Mouse (Mus musculus) liver, embryonic 11.5 days (tissue): Measurements from ENCODE around the gene Mbip. TPM values are rescaled to one million over a fixed set of nuclear protein-coding genes. Genes with fewer than 3 reads are reported as not detected.

Experiments
- ATAC-seq: fragments of 200-750 bp; cut with Nextera tagmentation; replicated peaks from 2 replicates; pipeline ENCODE4 v1.8.0; 2017; ENCODE audit warnings: moderate number of reproducible peaks, mild to moderate bottlenecking, moderate TSS enrichment, moderate library complexity; ENCODE audit not compliant: low FRiP score
- DNase-seq: peaks from one replicate; pipeline ENCODE4 v3.0.0-alpha.2; 2017; ENCODE audit warnings: low spot score
- H3K27ac ChIP-seq: fragments of 300-500 bp; sonication (generic); 2 replicates; pipeline ENCODE4 v1.5.1; 2014; ENCODE audit warnings: mild to moderate bottlenecking, low read depth, low read length, control low read depth
- H3K27me3 ChIP-seq: fragments of 300-500 bp; sonication (generic); replicated peaks from 2 replicates; pipeline ENCODE4 v1.6.1; 2014; ENCODE audit warnings: low read length, mixed read lengths; ENCODE audit not compliant: control insufficient read depth, insufficient read depth
- H3K36me3 ChIP-seq: fragments of 300-500 bp; sonication (generic); 2 replicates; pipeline ENCODE4 v1.6.1; 2014; ENCODE audit warnings: mild to moderate bottlenecking, low read length, moderate library complexity, mixed read lengths; ENCODE audit not compliant: control insufficient read depth, insufficient read depth
- H3K4me1 ChIP-seq: fragments of 300-500 bp; sonication (generic); replicated peaks from 2 replicates; pipeline ENCODE4 v1.6.1; 2014; ENCODE audit warnings: low read length, mixed read lengths; ENCODE audit not compliant: control insufficient read depth, insufficient read depth
- H3K4me2 ChIP-seq: fragments of 300-500 bp; sonication (generic); 2 replicates; pipeline ENCODE4 v1.6.1; 2014; ENCODE audit warnings: mild to moderate bottlenecking, control low read depth, moderate library complexity
- H3K4me3 ChIP-seq: fragments of 300-500 bp; sonication (generic); 2 replicates; pipeline ENCODE4 v1.5.1; 2014; ENCODE audit warnings: low read depth, low read length, control low read depth
- H3K9ac ChIP-seq: fragments of 300-500 bp; sonication (generic); 2 replicates; pipeline ENCODE4 v1.6.1; 2014; ENCODE audit warnings: low read depth, low read length, control low read depth
- H3K9me3 ChIP-seq: fragments of 300-500 bp; sonication (generic); 2 replicates; pipeline ENCODE4 v1.6.1; 2016; ENCODE audit warnings: low read length, inconsistent platforms, mixed read lengths; ENCODE audit not compliant: control insufficient read depth
- WGBS: fragments of 180-500 bp; shearing (Covaris S2); extraction: QIAGEN DNeasy Blood & Tissue Kit; methylation state at CpG from one replicate; pipeline ENCODE4 v1.1.7; 2014; 5-methylcytosine and 5-hydroxymethylcytosine counted together
- polyA plus RNA-seq: library from polyadenylated mRNA; unstranded; fragments of >200 nt; fragmentation: Nextera tagmentation; extraction: Ambion mirVana; gene quantifications from 2 replicates; pipeline ENCODE4 v1.2.1, GENCODE M21; 2014

Gene Mbip
- 23.8 and 23.9 TPM in 2 replicates for polyA plus RNA-seq

DNA sequence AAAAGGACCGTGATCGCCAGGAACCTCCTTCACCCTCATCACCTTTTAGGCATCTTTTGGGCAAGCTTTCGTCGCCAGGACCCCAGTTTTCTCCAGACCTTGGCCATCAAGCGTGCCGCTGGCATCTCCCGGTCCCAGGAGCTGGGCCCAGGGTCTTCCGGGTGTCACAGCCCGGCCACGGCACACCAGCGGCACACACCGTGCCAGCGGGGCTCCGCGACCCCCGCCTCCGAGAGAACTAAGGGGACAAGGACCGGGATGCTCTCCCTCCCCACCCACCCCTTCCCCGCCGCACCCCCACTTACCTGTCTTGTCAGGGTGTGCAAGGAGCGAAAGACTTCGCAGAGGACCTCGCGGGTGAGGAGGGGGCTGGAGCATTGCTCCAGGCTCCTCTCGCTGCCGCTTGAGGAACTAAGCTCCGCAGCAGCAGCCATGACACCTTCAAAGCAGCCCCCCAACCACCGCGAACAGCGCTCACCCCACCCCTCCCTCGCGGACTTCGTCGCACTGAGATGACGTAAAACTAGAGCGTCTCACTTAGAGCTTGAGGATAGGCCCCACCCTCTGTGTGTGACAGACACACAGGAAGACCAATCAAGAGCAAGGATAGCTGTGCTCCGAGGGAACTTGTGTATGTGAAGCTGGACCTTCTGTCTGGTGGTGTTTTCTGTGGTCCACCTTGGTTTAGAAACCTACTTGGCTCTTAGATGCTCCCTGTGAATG lies at the start of gene Mbip:
Mbip (minus strand) TSS at position 528 of the 723 bp plus-strand sequence.
- H3K9ac ChIP-seq = peak within 1 kb of the TSS; percentile 82
- ATAC-seq (peak; percentile 100), DNase-seq (peak; percentile 94)
- no peaks in the 10 kb centered on the region for H3K9me3 ChIP-seq
- H3K4me3 ChIP-seq = peak within 1 kb of the TSS; percentile 94
- no peaks in the 10 kb centered on the region for H3K4me1 ChIP-seq
- peak within 1 kb of the TSS; percentile 63 for H3K27ac ChIP-seq
- H3K27me3 ChIP-seq = no peaks in the 10 kb centered on the region
- peak within 1 kb of the TSS; percentile 67 for H3K4me2 ChIP-seq
- under 1% methylated on average over 37 of the region's 37 CpGs for WGBS
- H3K36me3 ChIP-seq = no peaks in the 10 kb centered on the region

DNA sequence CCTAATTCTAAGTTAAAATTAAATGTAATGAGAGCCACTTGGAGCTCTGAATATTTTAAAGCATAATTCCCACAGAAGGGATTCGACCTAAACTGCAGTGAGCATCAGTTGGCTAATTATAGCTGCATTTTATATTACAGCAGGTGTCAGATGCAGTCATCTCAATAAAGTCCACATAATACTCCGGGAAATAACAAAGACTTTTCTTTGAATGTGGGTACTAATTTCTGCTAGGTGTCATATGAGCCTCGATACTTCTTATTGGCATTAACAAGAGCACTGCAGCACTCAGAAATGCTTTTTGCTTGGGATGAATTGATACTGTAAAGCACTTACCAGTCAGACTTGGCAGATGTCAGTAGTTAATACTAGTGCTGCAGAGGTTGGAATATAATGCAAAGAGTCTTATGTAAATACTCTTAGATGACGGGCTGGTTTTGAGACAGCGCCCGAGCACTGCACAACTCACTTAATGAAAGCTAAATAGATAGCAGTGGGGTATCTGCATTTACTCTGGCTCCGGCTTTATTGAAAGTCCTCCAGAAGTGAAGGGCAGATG lies 42.0 kb upstream of the Mbip start:
- no peak overlapping the region; the same call in 1 of the 2 replicates for H3K27ac ChIP-seq
- no peak overlapping the region for H3K4me3 ChIP-seq
- no peaks in the 10 kb centered on the region for H3K9me3 ChIP-seq
- no peak for DNase-seq
- H3K4me1 ChIP-seq = no peaks in the 10 kb centered on the region
- 81% methylated on average over 7 of the region's 7 CpGs for WGBS
- no peak for ATAC-seq
- H3K36me3 ChIP-seq = no peaks in the 10 kb centered on the region
- no peak overlapping the region for H3K9ac ChIP-seq
- no peak overlapping the region for H3K4me2 ChIP-seq
- no peaks in the 10 kb centered on the region for H3K27me3 ChIP-seq

DNA sequence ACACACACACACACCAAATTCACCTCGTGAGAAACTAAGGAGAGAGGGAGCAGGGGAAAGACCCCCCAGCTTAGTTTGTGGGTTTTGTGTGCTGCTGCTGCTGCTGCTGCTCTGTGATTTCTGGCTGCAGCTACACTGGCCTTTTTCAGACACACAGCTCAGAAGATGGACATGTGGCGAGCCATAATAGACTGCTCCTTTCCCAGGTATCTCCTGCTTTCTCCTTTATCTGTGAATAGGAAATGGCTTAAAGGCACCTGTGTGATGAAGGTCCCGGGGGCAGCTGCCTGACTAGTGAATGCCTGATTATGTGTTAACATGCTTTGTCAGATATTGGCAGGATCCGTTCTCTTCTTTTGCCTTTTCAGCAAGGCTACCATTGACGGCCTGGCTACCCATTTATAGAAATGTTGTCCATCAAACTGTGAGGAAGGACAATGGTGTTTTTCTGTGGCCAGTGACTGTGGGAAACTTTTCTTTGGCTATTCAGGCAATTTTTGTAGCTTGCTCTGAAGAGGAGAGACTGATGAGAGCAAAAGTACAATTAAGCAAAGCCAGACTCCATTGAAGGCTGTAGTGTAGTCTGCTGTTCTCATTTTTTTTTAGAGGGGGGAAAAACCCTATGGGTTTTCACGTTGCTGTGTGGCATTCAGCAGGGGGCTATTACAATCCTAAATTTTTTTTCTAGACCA lies 41.4 kb upstream of the Mbip start:
- H3K4me1 ChIP-seq = no peaks in the 10 kb centered on the region
- no peaks in the 10 kb centered on the region for H3K27me3 ChIP-seq
- no peaks in the 10 kb centered on the region for H3K36me3 ChIP-seq
- H3K27ac ChIP-seq = no peak overlapping the region
- no peak for DNase-seq
- H3K4me2 ChIP-seq = no peak overlapping the region
- WGBS = 59% methylated on average over 6 of the region's 6 CpGs
- no peak for ATAC-seq
- no peak overlapping the region for H3K9ac ChIP-seq
- no peak overlapping the region for H3K4me3 ChIP-seq
- H3K9me3 ChIP-seq = no peaks in the 10 kb centered on the region

DNA sequence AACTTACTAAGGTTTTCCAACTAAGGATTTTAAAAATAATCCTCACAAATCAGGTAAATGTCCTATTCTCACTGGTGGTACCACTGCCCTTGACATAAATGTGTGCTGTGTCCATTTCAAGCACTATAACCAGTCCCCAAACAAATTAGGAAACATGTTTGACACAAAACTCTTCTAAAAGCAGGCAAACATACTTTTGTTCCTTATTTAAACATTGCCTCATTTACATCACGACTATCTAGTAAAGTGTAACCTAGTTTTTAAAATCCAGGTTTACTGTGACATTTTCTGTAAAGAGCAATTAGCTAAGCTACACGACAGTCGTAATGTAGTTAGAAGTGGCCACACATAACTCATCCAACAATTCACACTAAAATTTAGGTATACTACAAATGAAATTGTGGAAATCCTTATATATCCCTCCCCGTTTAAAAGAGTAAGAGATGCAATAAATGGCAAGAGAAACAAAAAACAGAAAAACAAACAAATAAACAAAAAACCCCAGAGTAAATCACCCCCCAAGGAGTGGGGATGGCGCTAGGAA lies 851 bp downstream of the Mbip start:
- H3K4me2 ChIP-seq = peak overlapping the region; percentile 67
- H3K9me3 ChIP-seq = no peaks in the 10 kb centered on the region
- peak overlapping the region; percentile 94 for H3K4me3 ChIP-seq
- WGBS = 2% methylated on average over 5 of the region's 5 CpGs
- no peaks in the 10 kb centered on the region for H3K4me1 ChIP-seq
- ATAC-seq (no peak), DNase-seq (no peak)
- H3K9ac ChIP-seq = peak overlapping the region; percentile 82
- H3K27me3 ChIP-seq = no peaks in the 10 kb centered on the region
- no peak overlapping the region; the same call in 1 of the 2 replicates for H3K27ac ChIP-seq
- no peaks in the 10 kb centered on the region for H3K36me3 ChIP-seq

DNA sequence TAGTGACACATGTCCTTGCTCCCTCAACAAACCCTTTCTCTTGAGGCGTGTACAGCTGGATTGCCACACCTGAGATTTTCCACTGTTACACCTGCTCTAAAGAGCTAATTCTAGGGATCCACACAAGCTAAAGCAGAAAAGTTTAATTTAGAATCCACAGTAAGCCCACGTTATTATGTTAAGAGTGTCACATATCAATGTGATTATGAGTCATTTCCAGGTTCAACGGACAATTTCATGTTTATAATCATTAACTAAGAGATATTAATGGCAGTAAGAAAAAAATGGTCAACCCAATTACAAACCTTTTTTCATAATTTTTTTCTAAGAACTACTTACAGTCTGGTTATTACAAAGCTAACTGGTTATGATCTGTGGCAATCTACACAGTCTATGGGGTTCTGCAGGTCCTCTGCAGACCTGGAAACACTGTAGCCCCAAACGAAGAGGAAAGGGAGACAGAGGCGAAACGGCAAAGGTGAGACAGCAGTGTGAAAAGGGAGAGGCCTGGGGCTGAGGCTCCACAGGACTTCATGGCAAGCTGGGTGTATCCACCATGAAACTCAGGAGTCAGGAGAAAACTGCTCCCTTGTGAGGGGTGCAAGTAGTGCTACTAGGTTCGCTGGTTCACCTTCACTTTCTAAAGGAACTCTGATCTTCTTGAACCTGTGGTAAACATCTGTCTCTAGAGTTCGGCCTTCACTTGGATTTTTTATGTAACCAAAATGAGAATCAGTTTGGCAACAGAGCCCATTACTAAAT lies 6.2 kb downstream of the Mbip start:
- WGBS = 90% methylated on average over 8 of the region's 8 CpGs
- no peak for DNase-seq

DNA sequence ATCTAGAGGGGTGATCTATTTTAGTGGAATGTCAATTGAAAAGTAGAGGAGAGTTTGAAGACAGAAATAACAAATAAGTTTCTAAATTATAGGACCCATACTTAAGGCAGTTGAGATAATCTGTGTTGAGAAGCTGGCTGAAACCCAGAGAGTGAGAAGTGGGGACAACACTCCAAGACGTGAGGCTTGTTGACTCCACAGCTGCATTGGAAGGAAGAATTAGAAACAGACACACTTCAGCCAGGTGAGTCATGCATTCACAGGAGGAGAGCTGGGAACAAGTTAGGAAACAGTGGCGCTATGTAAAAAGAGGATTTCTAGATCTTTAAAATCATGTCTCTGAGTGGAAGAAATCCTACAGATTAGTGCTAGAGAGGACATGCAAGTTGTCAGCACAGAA lies 12.2 kb downstream of the Mbip start:
- 90% methylated on average over 2 of the region's 2 CpGs for WGBS
- DNase-seq (no peak), ATAC-seq (no peak)
- H3K9me3 ChIP-seq = no peaks in the 10 kb centered on the region
- no peak overlapping the region for H3K4me3 ChIP-seq
- no peak overlapping the region for H3K9ac ChIP-seq
- H3K4me1 ChIP-seq = no peaks in the 10 kb centered on the region
- H3K27me3 ChIP-seq = no peaks in the 10 kb centered on the region
- H3K27ac ChIP-seq = no peak overlapping the region
- peaks cover 15% of the 10 kb centered on the region for H3K36me3 ChIP-seq
- H3K4me2 ChIP-seq = no peak overlapping the region

More for the DNA sequence above, 6.2 kb downstream of the Mbip start:
- no peaks in the 10 kb centered on the region for H3K27me3 ChIP-seq
- peaks cover 9% of the 10 kb centered on the region; the same call in 1 of the 2 replicates for H3K36me3 ChIP-seq
- H3K9ac ChIP-seq = no peak overlapping the region
- no peaks in the 10 kb centered on the region for H3K9me3 ChIP-seq
- no peaks in the 10 kb centered on the region for H3K4me1 ChIP-seq
- no peak overlapping the region for H3K27ac ChIP-seq
- no peak overlapping the region for H3K4me3 ChIP-seq
- H3K4me2 ChIP-seq = no peak overlapping the region
- ATAC-seq = no peak

DNA sequence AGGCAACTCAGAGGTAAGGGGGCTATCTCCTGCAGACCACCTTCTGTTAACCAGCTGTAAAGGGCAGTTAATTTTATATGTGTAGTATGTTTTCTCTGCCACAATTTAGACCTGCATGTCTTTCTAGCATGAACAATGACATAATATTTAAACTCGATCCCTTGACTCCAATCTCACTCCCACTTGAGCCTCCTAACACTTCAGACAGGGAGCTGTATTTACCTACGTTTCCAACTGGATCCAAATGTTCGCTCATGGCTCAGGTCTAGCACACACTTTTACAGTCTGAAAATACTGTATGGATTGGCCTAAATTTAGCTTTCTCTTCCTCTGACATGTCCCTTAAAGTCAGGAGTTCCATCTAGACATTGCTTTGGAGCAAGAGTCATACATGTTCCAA lies 13.2 kb downstream of the Mbip start:
- WGBS = 86% methylated on average over 3 of the region's 3 CpGs
- Histone ChIP-seq H3K4me2 (no peak overlapping the region), H3K9ac (no peak overlapping the region), H3K27ac (no peak overlapping the region), H3K36me3 (peaks cover 21% of the 10 kb centered on the region), H3K4me1 (no peaks in the 10 kb centered on the region), H3K27me3 (no peaks in the 10 kb centered on the region), H3K4me3 (no peak overlapping the region), H3K9me3 (no peaks in the 10 kb centered on the region)
- DNase-seq = no peak
- ATAC-seq = no peak

DNA sequence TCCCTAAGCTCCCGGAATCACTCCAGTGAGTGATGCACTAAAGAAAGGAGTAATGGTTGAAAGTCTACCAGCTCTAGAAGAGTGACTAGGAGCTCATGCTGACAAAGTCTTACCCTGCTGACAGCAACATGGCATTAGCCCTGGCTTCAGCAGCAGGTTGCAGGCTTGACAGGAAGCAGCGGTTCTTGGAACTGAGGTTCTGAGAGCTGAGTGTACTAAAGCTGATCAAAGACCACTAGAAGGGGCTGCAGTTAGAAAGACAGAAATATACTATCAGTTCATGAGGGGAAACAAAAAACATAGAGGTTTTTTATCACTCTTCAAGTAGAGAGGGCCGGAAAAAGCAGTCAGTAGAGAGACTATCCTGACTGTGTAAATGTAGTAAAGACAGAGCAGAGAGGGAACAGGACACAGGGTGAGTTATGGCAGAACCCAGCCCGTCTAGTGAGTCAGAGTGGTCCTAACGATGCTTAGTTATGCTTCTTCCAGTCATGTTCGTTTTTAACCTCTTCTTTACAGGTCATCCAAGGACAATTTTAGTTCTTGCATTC lies 18.2 kb downstream of the Mbip start:
- Histone ChIP-seq H3K9me3 (no peaks in the 10 kb centered on the region), H3K4me1 (no peaks in the 10 kb centered on the region), H3K27me3 (no peaks in the 10 kb centered on the region), H3K4me2 (no peak overlapping the region), H3K4me3 (no peak overlapping the region), H3K27ac (no peak overlapping the region), H3K9ac (no peak overlapping the region), H3K36me3 (peaks cover 14% of the 10 kb centered on the region)
- no peak for DNase-seq
- no peak for ATAC-seq
- 91% methylated on average over 6 of the region's 6 CpGs for WGBS
